In the genomic region with DNA sequence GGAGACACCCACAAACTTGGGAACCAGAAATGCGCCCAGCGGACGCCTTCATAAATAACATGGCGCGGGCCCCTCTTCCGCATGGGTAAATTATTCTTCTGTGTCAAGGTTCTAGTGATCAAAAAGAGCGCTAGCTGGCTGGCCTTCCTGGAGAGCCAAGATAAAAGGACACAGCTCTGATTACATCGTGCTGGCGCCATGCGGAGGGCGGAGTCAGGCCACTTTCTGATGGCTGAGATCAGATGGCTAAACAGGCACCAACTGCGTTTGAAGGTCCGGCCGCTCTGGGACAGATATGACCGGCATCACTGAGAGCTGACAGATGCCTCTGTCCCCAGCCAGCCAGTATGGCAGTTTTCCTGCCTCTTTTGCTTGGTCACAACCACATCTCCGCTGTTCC, we compare ENCODE assay signal across 8 mouse cellular contexts.
A peak's percentile ranks its signal among the peaks of the same experiment; 100 is the strongest.
DNase-seq lines count a peak whose midpoint lies in the region; ATAC-seq and TF ChIP-seq lines count a peak whose summit lies in the region.
"Had no signal": no experiment of that assay in that cellular context is flagged by ENCODE, and none has a peak within 500 bp of the region (broad histone marks: within the 10 kb centered on the region; RNA-seq: fewer than 3 reads in every experiment).

No protein-coding gene starts in this region.

- H3K9me3 ChIP-seq in embryonic facial prominence, embryonic 14.5 days (ENCODE audit: control insufficient read depth, low read length), result 0 out of 2 replicates have a peak, but pooled peaks cover 4% of the 10 kb centered on the region
- H3K9me3 ChIP-seq in lung, postnatal 0 days (ENCODE audit: low read length), result no peaks in the 10 kb centered on the region

- no peak overlapping the region for H3K27ac ChIP-seq in embryonic facial prominence, embryonic 14.5 days (replicated peaks; ENCODE audit: low read depth, low read length)
- no peak overlapping the region for H3K27ac ChIP-seq in lung, postnatal 0 days (ENCODE audit: low read length)
- no peak overlapping the region for H3K27ac ChIP-seq in layer of hippocampus, adult 2 months

- intact Hi-C loops in left cerebral cortex, postnatal 14 days (cut with DNase I), result no loop called here

- no peaks in the 10 kb centered on the region for H3K27me3 ChIP-seq in embryonic facial prominence, embryonic 14.5 days (replicated peaks; ENCODE audit: control insufficient read depth, insufficient read depth, low read length)
- no peaks in the 10 kb centered on the region for H3K27me3 ChIP-seq in lung, postnatal 0 days (replicated peaks; ENCODE audit: insufficient read depth, low read length)
- H3K27me3 ChIP-seq: Patski had no signal

- DNase-seq in kidney, postnatal 4 days, result peak; percentile 43
- DNase-seq in kidney, postnatal 36 days, result no peak
- DNase-seq in adrenal gland, postnatal 14 days, result peak; percentile 86
- peak; percentile 42 for DNase-seq in embryonic facial prominence, embryonic 14.5 days (ENCODE audit: low spot score)
- DNase-seq in lung, postnatal 0 days (ENCODE audit: low spot score), result peak; percentile 38
- no peak for DNase-seq in left cerebral cortex, postnatal 14 days (ENCODE audit: low spot score in 2 of 2)
- DNase-seq in layer of hippocampus, adult 2 months (ENCODE audit: low spot score in 2 of 2), result no peak

- H3K4me2 ChIP-seq in embryonic facial prominence, embryonic 14.5 days (ENCODE audit: low read depth, low read length), result no peak overlapping the region
- 0 out of 2 replicates have a peak overlapping the region, but pooled peaks have one; percentile 22 for H3K4me2 ChIP-seq in lung, postnatal 0 days (replicated peaks; ENCODE audit: low read depth, low read length)

- WGBS in embryonic facial prominence, embryonic 14.5 days, result 43% methylated on average over 16 of the region's 16 CpGs
- 16% methylated on average over 16 of the region's 16 CpGs for WGBS in lung, postnatal 0 days

- no peak overlapping the region for H3K9ac ChIP-seq in embryonic facial prominence, embryonic 14.5 days (ENCODE audit: low read depth, low read length)
- no peak overlapping the region for H3K9ac ChIP-seq in lung, postnatal 0 days (replicated peaks; ENCODE audit: low read depth)

- no peak overlapping the region for H3K4me3 ChIP-seq in embryonic facial prominence, embryonic 14.5 days (ENCODE audit: low read depth, low read length)
- H3K4me3 ChIP-seq in lung, postnatal 0 days (ENCODE audit: low read depth, low read length), result no peak overlapping the region
- H3K4me3 ChIP-seq in layer of hippocampus, adult 2 months, result no peak overlapping the region

- no peak for TF ChIP-seq CTCF in lung, postnatal 0 days (IDR thresholded peaks at IDR 0.05)
- TF ChIP-seq CTCF in layer of hippocampus, adult 2 months (conservative IDR thresholded peaks at IDR 0.05), result no peak

- no peak for TF ChIP-seq EP300 in lung, postnatal 0 days (IDR thresholded peaks at IDR 0.05)

- no peaks in the 10 kb centered on the region for H3K36me3 ChIP-seq in embryonic facial prominence, embryonic 14.5 days (ENCODE audit: control insufficient read depth, insufficient read depth, low read length)
- H3K36me3 ChIP-seq in lung, postnatal 0 days (ENCODE audit: insufficient read depth, low read length), result no peaks in the 10 kb centered on the region

- H3K4me1 ChIP-seq in embryonic facial prominence, embryonic 14.5 days (ENCODE audit: control insufficient read depth, insufficient read depth, low read length), result peaks cover 3% of the 10 kb centered on the region; the same call in 1 of the 2 replicates
- no peaks in the 10 kb centered on the region for H3K4me1 ChIP-seq in lung, postnatal 0 days (ENCODE audit: insufficient read depth, low read depth, low read length)

- no peak for ATAC-seq in embryonic facial prominence, embryonic 14.5 days (ENCODE audit: low read depth)
- ATAC-seq in lung, postnatal 0 days, result no peak
- ATAC-seq: Patski had no signal

Comparison
In these comparisons a context has a peak if more than half of its experiments do, and no peak if none do; other contexts are left out.
1. DNase-seq: peak in kidney, postnatal 4 days (2 of 2), adrenal gland, postnatal 14 days (single experiment), embryonic facial prominence, embryonic 14.5 days (single experiment) and lung, postnatal 0 days (single experiment); none in kidney, postnatal 36 days (0 of 2), left cerebral cortex, postnatal 14 days (0 of 2) and layer of hippocampus, adult 2 months (0 of 2).